Mouse (Mus musculus) liver, embryonic 15.5 days (tissue): ENCODE data around the gene Mndal. TPM values are rescaled to one million over a fixed set of nuclear protein-coding genes. Genes with fewer than 3 reads are reported as not detected.
"Not testable (repeated sequence)": the region's sequence is repeated elsewhere in the genome, so short reads cannot be mapped to it uniquely, and the experiment has no call there.

Experiments
- ATAC-seq: fragments of 200-750 bp; cut with Nextera tagmentation; 2 replicates; pipeline ENCODE4 v1.8.0; 2017; ENCODE audit warnings: moderate number of reproducible peaks, mild to moderate bottlenecking, moderate library complexity; ENCODE audit not compliant: insufficient read depth
- H3K27ac ChIP-seq: fragments of 300-500 bp; sonication (generic); replicated peaks from 2 replicates; pipeline ENCODE4 v1.5.1; 2015; ENCODE audit warnings: mild to moderate bottlenecking, inconsistent platforms
- H3K27me3 ChIP-seq: fragments of 300-500 bp; sonication (generic); 2 replicates; pipeline ENCODE4 v1.6.1; 2015; ENCODE audit warnings: mild to moderate bottlenecking, inconsistent platforms
- H3K36me3 ChIP-seq: fragments of 300-500 bp; sonication (generic); replicated peaks from 2 replicates; pipeline ENCODE4 v1.6.1; 2015; ENCODE audit warnings: moderate library complexity, mild to moderate bottlenecking, inconsistent platforms
- H3K4me1 ChIP-seq: fragments of 300-500 bp; sonication (generic); replicated peaks from 2 replicates; pipeline ENCODE4 v1.6.1; 2015; ENCODE audit warnings: inconsistent platforms
- H3K4me2 ChIP-seq: fragments of 300-500 bp; sonication (generic); 2 replicates; pipeline ENCODE4 v1.6.1; 2015; ENCODE audit warnings: moderate library complexity, mild to moderate bottlenecking, inconsistent platforms
- H3K4me3 ChIP-seq: fragments of 300-500 bp; sonication (generic); replicated peaks from 2 replicates; pipeline ENCODE4 v1.5.1; 2015; ENCODE audit warnings: mild to moderate bottlenecking, inconsistent platforms
- H3K9ac ChIP-seq: fragments of 300-500 bp; sonication (generic); 2 replicates; pipeline ENCODE4 v1.6.1; 2015; ENCODE audit warnings: moderate library complexity, mild to moderate bottlenecking, inconsistent platforms
- H3K9me3 ChIP-seq: fragments of 300-500 bp; sonication (generic); replicated peaks from 2 replicates; pipeline ENCODE4 v1.6.1; 2016; ENCODE audit warnings: inconsistent platforms
- WGBS: fragments of 180-500 bp; shearing (Covaris S2); methylation state at CpG from one replicate; pipeline ENCODE4 v1.1.7; 2015; ENCODE audit warnings: mixed read lengths; ENCODE audit not compliant: insufficient replicate concordance; 5-methylcytosine and 5-hydroxymethylcytosine counted together
- polyA plus RNA-seq: library from polyadenylated mRNA; unstranded; fragments of >200 nt; fragmentation: Nextera tagmentation; extraction: Ambion mirVana; gene quantifications from 2 replicates; pipeline ENCODE4 v1.2.1, GENCODE M21; 2015

Mndal gene
- polyA plus RNA-seq, 1 experiment from 2014 or later = 4.7 TPM

DNA sequence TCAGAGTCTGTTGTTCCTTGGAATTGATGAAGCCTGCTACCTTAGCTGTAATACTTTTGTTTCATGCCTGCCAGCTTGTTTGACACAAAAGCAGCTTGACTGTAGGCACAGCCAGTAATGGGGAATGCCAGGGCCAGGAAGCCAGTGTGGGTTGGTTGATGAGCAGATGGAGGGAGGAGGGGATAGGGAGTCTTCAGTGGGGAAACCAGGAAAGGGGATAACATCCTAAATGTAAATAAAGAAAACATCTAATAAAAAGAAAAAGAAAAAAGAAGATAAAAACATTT is 432 bp upstream of the Mndal start:
- not testable (repeated sequence) for H3K27ac ChIP-seq

DNA sequence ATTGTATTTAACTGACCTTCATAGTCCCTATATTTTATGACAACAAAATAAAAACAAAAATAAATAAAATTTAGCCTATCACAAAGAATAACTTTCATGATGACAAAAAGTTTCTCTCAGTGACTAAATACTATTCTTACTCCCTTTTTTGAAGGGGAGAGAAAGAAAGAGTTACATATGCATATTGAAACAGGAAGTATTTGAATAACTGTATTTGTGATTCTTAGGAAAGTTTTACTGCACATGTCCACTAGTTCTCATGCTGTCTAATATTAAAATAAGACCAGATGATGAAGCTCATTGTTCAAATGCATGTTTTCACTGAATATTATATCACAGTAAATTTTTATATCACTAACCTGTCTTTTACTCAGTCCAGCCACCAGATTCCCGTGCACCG is 769 bp downstream of the Mndal start:
- 61% methylated on average over 2 of the region's 2 CpGs for whole genome bisulfite sequencing
- H3K27ac ChIP-seq, H3K36me3 ChIP-seq, H3K9ac ChIP-seq, H3K4me1 ChIP-seq, H3K27me3 ChIP-seq, H3K4me2 ChIP-seq, H3K9me3 ChIP-seq, ATAC-seq, H3K4me3 ChIP-seq: not testable (repeated sequence)

More for the DNA sequence above, 432 bp upstream of the Mndal start:
- H3K27me3 ChIP-seq, H3K9ac ChIP-seq, H3K4me1 ChIP-seq, ATAC-seq, H3K9me3 ChIP-seq, H3K4me3 ChIP-seq, H3K36me3 ChIP-seq, H3K4me2 ChIP-seq: not testable (repeated sequence)

- H3K4me1 ChIP-seq, H3K9ac ChIP-seq, H3K4me2 ChIP-seq, H3K36me3 ChIP-seq, H3K27me3 ChIP-seq, H3K9me3 ChIP-seq, H3K27ac ChIP-seq, H3K4me3 ChIP-seq, ATAC-seq: not testable (repeated sequence)
- 41% methylated on average over 3 of the region's 3 CpGs for WGBS
Measured at GRCm38 (mm10) chr1:173919279-173919678, 23.0 kb downstream of the Mndal start.

- no peak for ATAC-seq
- 57% methylated on average over 2 of the region's 2 CpGs for WGBS
Measured at GRCm38 (mm10) chr1:173914559-173914958, 27.7 kb downstream of the Mndal start.

DNA sequence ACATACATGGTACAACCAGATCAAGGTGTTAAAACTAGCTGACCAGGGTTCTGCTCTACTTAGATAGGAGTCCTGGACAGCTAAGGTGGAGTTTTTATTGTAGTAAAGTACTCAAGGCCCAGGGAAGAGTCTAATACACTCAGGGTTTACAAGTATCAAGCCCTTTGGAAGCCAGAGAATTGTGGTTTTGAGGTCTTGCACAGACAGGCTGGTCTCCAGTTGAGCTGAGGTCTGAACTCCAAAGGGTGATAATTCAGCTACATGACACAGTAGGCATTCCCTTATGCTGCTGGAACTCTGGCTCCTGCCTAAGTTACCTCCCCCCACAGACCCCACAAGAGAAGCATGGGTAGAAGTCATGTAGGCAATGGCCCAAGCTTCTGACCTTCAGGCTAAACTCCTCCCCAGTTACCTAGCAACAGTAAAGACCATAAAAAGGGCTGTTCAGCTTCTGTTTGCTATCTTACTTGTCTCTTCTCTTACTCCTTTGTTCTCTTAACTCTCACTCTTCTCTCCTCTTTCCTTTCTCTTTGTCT is 29.0 kb downstream of the Mndal start:
- H3K9ac ChIP-seq, ATAC-seq, H3K27ac ChIP-seq: not testable (repeated sequence)

More at GRCm38 (mm10) chr1:173914559-173914958, 27.7 kb downstream of the Mndal start:
- no peak overlapping the region for H3K4me3 ChIP-seq
- no peaks in the 10 kb centered on the region for H3K36me3 ChIP-seq
- H3K27ac ChIP-seq = no peak overlapping the region
- no peak overlapping the region for H3K9ac ChIP-seq
- no peaks in the 10 kb centered on the region for H3K27me3 ChIP-seq
- no peaks in the 10 kb centered on the region for H3K9me3 ChIP-seq
- no peaks in the 10 kb centered on the region for H3K4me1 ChIP-seq
- no peak overlapping the region for H3K4me2 ChIP-seq

GRCm38 (mm10) chr1:173912548-173913255 is 29.6 kb downstream of the Mndal start, which contains the start of gene Ifi211:
Gene Ifi211, minus strand, starts transcription at chr1:173913046.
- not testable (repeated sequence) for H3K9me3 ChIP-seq, H3K27ac ChIP-seq, H3K9ac ChIP-seq, H3K27me3 ChIP-seq, ATAC-seq, H3K4me3 ChIP-seq, H3K36me3 ChIP-seq, H3K4me2 ChIP-seq, H3K4me1 ChIP-seq
- WGBS = 54% methylated on average over 6 of the region's 6 CpGs

More for the DNA sequence above, 29.0 kb downstream of the Mndal start:
- H3K9me3 ChIP-seq, H3K27me3 ChIP-seq, H3K4me1 ChIP-seq, H3K4me2 ChIP-seq, H3K36me3 ChIP-seq, H3K4me3 ChIP-seq: not testable (repeated sequence)

DNA sequence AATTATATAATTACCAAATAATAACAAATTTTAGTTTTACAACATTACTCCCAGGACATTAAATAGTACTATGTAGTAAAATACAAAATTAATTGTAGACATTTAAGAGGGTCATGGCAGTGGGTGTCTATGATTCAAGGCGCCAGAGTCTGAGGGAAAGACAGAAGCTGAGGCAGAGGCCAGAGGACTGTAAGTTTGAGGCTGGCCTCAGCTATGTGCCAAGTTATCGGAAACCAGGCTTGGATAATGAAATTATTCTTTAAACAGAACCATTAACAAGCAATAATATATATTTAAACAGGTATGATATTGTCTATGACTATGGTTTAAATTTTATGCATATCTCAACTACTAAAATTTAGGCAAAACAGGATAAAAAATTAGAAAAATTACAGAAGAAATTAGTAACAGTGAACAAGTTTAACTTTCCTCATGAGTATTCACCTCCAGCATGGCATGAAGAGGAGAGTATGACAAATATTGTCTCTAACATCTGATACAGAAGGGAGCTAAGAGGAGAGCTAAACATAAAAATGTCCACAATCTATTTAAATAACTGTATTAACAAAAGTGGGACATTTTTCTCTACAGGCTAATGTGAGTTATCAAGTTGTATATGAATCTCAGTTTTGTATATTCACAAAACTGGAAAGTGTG is 30.4 kb downstream of the Mndal start:
- 69% methylated on average over 2 of the region's 2 CpGs for WGBS

DNA sequence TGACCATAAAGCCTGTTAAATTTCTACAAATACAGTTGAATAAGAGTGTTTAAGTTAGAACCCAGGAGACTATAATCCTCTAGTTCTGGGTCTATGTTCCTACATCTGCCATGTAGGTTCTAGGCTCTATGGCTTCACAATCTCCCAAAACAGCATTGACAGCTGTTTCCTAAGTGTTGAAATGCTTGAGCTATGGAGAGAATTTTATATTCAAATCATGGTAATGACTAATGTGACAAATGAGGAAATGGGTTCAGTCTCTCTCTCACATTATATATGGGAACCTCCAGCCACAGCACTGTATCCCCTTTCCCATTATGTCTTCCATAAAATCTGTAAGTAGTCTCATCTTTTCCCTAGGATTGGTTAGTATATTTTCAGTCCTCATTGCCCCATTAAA is 33.9 kb downstream of the Mndal start:
- H3K9ac ChIP-seq, H3K4me1 ChIP-seq, ATAC-seq, H3K36me3 ChIP-seq, H3K4me2 ChIP-seq, H3K9me3 ChIP-seq, H3K27ac ChIP-seq, H3K27me3 ChIP-seq, H3K4me3 ChIP-seq: not testable (repeated sequence)

More for the DNA sequence above, 30.4 kb downstream of the Mndal start:
- Histone ChIP-seq H3K27ac (no peak overlapping the region), H3K36me3 (no peaks in the 10 kb centered on the region), H3K9me3 (no peaks in the 10 kb centered on the region), H3K4me1 (no peaks in the 10 kb centered on the region), H3K4me2 (no peak overlapping the region), H3K27me3 (no peaks in the 10 kb centered on the region), H3K4me3 (no peak overlapping the region), H3K9ac (no peak overlapping the region)
- no peak for ATAC-seq

DNA sequence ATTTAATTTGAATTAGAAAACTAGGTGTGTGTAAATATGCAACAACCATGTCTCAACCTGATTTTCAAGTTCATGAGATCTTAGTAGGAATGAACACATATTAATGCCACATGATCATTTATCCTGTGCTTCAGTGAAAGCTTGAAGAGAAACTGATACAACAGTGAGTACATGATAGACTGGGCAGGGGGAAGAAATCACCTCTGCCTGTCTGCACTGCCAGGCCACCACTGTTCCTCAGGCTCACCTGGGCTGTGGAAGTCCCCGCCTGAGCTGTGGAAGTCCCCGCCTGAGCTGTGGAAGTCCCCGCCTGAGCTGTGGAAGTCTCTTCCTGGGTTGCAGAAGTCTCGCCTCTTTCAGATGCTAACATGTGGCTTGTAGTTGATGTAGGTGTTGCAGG is 36.4 kb downstream of the Mndal start:
- not testable (repeated sequence) for ATAC-seq, H3K4me2 ChIP-seq, H3K27me3 ChIP-seq, H3K36me3 ChIP-seq, H3K4me1 ChIP-seq, H3K27ac ChIP-seq, H3K9ac ChIP-seq, H3K4me3 ChIP-seq, H3K9me3 ChIP-seq
- WGBS = 58% methylated on average over 4 of the region's 4 CpGs

DNA sequence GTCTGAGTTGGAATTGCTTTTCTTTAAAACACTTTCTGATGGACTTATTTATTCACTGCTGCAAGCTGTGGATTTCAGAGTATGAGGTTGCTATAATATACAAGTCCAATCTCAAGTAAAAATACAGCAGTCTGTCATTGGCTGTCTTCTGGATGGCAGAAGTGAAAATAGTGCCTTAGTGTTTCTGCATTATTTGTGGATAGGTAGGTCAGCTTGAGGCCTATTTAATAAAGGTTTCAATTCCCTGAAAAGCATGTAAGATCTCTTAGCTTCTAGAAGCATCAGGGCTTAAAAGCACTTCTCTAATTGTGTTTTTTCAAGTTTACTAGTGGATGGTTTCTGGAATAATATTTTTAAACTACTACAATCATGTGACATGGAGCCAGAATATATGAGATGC is 52.5 kb downstream of the Mndal start:
- H3K9me3 ChIP-seq, H3K9ac ChIP-seq, H3K4me1 ChIP-seq, H3K27ac ChIP-seq, H3K4me2 ChIP-seq, H3K27me3 ChIP-seq, H3K4me3 ChIP-seq, H3K36me3 ChIP-seq, ATAC-seq: not testable (repeated sequence)

GRCm38 (mm10) chr1:173887026-173887787 is 55.1 kb downstream of the Mndal start:
- H3K4me2 ChIP-seq, H3K4me1 ChIP-seq, H3K27ac ChIP-seq, H3K4me3 ChIP-seq, H3K9me3 ChIP-seq, H3K27me3 ChIP-seq, ATAC-seq, H3K36me3 ChIP-seq, H3K9ac ChIP-seq: not testable (repeated sequence)
- 13% methylated on average over 1 of the region's 2 CpGs for WGBS
